Mouse (Mus musculus) retina, postnatal 1 day (tissue): ENCODE results near the gene Krt88.
A peak's percentile ranks its signal among the peaks of the same experiment; 100 is the strongest.

Experiments used
- DNase-seq: peaks from one replicate; pipeline ENCODE4 v3.0.0-alpha.2; 2012

The Krt88 gene

DNA sequence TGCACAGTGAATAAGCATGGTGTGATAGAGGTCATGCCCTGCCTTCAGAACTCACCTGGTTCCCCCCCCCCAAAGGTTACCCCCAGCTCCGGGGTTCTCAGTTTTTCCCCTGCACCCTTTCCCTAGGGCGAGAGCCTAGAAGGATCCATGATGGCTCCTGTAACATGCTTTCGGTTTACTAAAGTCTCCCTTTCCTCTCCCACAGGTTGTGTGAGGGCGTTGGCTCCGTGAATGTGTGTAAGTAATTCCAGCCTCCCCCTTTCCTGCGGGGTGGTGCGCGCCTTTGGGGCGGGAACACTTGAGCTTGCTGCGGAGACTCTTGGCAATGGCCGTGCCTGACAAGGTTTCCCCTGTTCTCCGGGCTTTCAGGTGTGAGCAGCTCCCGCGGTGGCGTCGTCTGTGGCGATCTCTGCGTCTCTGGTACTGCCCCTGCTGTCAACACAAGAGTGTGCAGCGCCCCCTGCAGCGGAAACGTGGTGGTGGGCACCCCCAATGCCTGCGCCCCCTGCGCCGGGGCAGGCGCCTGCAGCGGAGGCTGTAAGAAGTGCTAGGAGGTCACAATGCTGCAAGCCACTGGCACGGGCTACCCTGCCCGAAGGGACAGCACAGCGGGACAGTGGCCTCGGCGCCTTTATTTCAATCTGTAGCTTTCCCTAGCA lies 31.6 kb downstream of the Krt88 start:
- peak; percentile 77 for DNase-seq

DNA sequence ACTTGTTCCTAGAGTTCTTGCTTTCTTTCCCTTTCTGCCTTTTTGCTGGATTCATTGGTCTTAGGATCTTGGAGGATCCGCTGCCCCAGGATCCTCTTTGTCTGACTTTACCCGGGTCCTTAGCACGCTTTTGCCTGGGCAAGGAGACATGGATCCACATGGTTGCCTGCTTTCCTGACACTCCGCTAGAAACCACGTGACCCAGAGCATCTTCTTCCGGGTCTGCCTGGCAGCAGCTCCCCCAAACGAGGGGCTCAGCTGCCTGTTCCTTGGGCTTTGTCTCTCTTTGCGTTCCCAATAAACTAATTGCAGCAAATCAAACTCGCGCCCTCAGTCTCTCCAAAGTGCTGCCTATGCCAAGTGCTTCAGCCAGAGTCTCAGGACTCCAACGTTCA lies 32.1 kb downstream of the Krt88 start:
- peak; percentile 57 for DNase-seq

DNA sequence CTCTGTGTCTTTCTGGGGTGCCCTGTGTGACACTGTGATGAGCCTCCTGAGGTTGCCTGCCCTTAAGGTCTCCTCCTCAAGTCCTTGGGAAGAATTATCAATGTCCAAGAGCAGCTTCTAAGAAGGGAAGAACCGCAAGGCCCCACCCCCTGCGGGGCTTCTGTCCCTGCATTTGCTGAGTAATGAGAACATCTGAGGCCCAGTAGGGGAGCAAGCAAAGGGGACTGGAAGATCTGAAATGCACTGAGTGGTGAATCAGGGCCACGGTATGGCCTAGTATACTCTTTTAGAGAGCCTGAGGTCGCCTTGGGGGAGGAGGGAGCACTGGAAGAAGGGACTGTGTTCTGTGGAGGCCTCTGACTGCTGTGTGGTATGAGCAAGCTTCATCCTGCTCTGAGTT lies 34.5 kb downstream of the Krt88 start:
- no peak for DNase-seq

DNA sequence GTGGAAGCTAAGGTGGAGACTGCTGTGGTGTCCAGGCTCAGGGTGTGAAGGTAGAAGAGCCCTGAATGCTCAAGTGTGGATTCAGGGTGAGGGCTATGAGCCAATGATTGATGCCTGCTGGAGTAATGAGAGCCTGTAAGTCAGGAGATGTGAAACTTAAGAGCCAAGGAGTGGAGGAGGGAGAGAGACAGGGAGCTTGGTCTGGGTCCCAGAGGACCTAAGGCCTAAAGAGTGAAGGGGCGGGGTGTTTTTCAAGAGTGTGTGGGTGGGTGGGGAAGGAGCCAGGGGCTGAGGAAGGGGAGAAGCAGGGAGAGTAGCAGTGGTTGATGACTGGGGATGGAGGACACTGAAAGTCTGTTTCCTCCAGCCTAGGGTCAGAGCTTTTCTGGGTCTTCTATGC lies 36.1 kb downstream of the Krt88 start:
- DNase-seq: no peak

DNA sequence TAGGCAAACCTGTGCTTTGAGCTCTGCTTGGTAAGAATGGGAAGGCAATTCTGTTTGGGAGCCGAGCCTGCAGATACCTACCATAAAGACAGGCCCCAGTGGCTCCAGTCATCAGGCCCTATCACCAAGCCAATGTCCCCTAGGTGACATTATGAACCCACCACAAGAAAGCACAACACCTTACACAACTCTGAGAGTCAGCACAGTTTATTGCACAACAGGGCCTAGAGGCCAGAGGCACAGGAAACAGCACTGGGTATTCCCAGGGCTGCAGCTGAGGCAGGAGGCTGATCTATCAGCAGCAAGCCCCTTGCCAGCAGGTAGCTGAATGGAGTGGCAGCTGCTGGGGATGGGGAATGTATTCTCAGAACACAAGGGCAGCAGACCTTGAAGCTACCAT lies 37.4 kb downstream of the Krt88 start:
- DNase-seq: no peak

DNA sequence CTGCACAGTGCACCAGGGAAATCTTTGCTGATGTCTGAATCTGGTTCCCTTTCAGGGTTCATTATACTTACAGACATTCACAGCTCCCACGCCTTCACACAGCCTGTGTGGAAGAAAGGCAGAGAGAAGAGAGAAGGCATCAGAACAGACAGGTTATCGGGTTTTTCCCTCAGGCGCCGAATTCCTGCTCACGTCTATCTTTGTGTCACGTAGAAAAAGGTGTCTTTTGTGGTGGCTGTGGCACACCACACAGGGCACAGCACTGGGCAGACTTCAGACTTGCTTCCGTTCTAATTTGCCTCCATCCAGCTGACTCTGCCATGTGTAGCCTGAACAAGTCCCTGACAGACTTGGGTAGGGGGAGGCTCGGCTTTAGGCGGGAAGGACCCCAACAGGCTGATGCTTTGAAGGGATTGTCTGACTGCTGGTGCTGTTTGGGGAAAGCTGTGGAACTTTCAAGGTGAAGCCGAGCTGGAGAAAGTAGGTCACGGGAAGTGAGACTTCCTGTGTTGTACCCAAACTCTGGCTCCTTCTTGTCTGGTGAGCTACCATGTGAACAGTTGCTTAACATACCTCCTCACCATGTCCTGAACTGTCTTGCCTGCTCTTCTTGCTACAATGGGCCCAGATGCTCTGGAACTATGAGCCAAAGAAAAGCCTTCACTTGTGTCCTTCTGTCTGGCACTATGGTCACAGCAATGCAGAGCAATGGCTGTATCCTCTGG lies 38.5 kb downstream of the Krt88 start:
- no peak for DNase-seq

DNA sequence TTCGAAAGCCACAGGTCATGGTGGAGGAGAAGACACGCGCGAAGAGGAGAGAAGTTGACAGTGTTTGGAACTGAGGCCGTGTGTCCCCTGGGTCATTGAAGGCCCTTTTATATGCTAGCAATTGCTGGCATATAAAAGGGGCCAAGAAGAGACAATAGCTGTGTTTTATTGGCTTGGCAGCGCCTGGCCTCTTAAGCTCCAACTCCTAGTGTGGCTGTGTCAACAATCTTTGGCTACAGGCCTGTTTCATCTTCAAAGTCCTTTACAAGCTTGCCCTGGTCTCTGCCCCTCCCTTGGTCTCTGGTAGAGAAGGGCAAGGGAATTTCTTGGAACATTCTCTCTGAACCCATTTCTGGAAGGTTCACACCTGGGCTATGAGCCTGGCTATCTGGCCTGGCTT lies 43.9 kb downstream of the Krt88 start, which contains the start of gene Krt83:
TSS of gene Krt83 (minus strand) at position 82 of the 400 bp plus-strand sequence.
- DNase-seq: no peak

DNA sequence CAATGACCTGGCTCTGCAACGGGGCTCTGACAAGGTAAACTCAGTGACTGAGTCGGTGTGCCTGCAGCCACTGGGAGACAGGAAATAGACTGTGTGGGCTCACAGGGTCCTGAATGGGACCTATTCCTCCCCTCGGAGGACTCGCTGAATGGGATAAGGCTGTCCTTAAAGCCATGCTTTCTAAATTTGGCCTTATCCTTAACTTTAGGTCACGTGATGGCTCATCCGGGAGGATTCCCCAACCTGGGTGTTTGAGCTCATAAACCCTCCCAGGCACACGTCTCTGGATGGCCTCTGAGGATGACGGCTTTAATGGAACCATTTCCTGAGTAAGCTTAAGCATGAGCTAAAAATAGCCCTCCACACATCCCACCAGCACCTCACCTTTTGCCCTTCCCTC lies 45.2 kb downstream of the Krt88 start:
- no peak for DNase-seq

DNA sequence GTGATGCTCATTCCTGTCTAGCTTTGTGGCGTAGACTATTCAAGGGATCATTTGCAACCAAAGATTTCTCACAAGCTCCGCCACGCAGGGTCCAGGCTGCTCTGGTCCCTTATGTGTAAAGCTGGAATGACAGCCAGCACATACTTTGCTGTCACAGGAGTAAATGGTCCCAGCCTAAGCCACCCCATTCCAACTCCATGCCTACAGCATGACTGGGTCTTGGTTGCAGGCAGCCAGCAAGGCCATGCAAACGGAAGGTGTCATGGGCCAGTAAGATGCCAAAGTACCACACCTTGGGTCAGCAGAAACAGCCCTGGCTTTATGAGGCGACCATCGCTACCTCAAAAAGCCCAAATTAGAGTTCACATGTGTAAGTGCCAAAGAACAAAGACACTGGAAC lies 46.2 kb downstream of the Krt88 start:
- DNase-seq: no peak

DNA sequence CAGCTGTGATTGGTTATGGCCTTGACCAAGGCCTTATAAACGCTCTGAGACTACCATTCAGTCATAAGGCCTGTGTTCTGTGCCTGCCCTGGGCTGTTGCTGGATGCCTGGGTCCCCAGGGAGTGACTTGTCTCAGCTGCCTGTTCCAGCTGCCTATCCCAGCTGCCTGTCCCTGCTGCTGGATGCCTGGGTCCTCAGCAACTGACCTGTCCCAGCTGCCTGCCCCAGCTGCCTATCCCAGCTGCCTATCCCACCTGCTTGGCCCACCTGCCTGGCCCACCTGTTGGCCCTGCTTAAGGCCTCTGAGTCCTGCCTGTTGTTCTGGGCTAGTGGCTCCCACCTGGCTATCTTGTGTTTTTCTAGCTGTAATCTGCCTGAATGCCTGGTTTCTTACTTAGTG lies 46.7 kb downstream of the Krt88 start:
- no peak for DNase-seq

DNA sequence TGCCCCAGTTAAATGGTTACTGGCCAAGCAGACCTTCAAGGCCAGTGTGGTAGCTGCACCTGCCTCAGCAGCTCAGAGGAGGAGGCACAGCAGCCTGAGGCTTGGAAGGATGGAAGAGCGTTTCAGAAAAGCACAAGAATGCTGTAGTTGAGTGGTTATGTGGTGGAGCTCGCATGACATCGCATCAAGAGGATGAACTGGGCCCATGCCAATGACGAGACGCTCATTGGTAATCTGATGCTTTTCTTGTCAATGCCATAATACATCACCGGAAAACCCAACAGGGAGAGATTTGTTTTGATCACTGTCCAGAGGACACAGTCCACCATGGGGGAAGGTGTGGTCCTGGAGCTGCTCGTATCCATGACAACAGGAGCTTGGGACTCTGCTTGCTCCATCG lies 47.7 kb downstream of the Krt88 start:
- no peak for DNase-seq

DNA sequence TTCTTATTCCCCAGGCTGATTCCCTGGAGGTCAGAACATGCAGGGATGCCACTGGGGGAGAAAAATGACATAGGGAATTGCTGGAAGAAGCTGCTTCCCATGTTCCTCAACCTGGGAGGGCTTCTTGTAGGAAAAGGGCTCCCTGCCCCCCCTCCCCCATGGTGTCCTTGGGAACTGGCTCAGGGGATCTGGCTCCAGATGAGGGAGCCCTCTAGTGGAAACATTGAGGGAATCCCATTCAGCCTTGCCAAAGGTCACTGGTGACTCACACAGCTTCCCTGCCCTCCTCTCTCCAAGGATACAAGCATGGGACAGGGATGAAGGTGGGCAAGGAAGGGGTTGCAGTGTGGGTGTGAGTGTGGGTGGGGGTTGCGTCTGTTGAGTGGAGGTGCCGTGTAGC lies 49.6 kb downstream of the Krt88 start:
- DNase-seq: peak; percentile 63
